Mouse (Mus musculus): ENCODE data around the gene AL732309.1. TPM values are rescaled to one million over a fixed set of nuclear protein-coding genes. Genes with fewer than 3 reads are reported as not detected.

Gene AL732309.1
- polyA plus RNA-seq, 1 experiment: not detected

DNA sequence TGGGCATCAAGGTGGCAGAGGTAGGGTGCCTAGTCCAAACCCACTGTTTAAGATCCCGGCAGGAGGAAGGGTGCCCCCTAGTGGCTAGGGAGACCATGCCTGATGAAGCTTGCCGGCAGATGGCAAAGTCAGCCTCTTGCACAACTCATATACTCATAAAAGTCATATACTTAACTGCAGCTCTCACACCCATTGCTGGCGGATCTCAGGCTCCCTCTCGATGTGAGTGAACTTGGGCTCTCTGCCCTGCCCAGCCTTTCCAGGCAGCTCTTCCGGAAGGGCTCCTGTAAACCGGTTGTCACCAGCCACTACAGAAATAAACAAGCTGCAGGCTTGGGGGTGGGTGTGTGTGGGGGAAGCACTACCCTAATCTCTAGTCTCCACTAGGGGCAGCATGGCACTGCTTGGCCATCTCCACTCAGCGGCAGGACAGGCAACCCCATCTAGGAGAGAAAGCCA is 18.2 kb downstream of the AL732309.1 start:
- peak overlapping the region; percentile 46 for H3K4me3 ChIP-seq (ENCODE audit: low read depth, low read length)
- H3K27me3 ChIP-seq (ENCODE audit: control insufficient read depth, insufficient read depth, low read length, poor library complexity, severe bottlenecking): no peaks in the 10 kb centered on the region
- TF ChIP-seq POLR2A (IDR thresholded peaks at IDR 0.05; ENCODE audit: insufficient read depth, low read length): peak; percentile 22
- peak; percentile 89 for TF ChIP-seq CTCF (IDR thresholded peaks at IDR 0.05; ENCODE audit: low read depth, low read length)
- TF ChIP-seq EP300 (IDR thresholded peaks at IDR 0.05; ENCODE audit: insufficient read depth, low read depth, low read length): peak; percentile 56; the same call in 1 of the 2 replicates
- H3K36me3 ChIP-seq (ENCODE audit: control insufficient read depth, insufficient read depth, low read length, poor library complexity, severe bottlenecking): peaks cover 5% of the 10 kb centered on the region
- peak overlapping the region; percentile 19 for H3K9ac ChIP-seq (ENCODE audit: low read depth, poor library complexity, severe bottlenecking)
- no peaks in the 10 kb centered on the region for H3K4me1 ChIP-seq (ENCODE audit: control insufficient read depth, insufficient read depth, low read length)
- H3K27ac ChIP-seq (ENCODE audit: insufficient read depth, low read length): peak overlapping the region; percentile 64
- no peaks in the 10 kb centered on the region for H3K9me3 ChIP-seq (replicated peaks; ENCODE audit: control insufficient read depth, insufficient read depth, low read length, poor library complexity, severe bottlenecking)

DNA sequence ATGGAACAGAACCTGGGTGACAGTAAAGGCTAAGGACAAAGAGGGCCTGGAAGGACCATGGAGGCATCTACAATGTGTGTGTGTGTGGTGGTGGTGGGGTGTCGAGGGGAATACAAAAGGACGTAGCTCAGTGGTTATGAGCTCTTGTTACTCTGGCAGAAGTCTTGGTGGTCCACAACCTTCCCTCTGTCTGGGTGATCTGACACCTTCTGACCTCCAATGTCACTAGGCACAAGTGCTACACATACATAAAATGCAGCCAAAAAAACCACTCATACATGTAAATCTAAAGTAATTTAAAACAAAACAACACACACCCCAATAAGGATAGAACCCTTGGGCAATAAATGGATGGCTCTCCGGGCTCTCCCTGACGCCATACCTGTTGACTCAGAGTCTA is 19.3 kb downstream of the AL732309.1 start:
- no peak overlapping the region for H3K9ac ChIP-seq (ENCODE audit: low read depth, poor library complexity, severe bottlenecking)
- no peaks in the 10 kb centered on the region for H3K4me1 ChIP-seq (ENCODE audit: control insufficient read depth, insufficient read depth, low read length)
- H3K36me3 ChIP-seq (ENCODE audit: control insufficient read depth, insufficient read depth, low read length, poor library complexity, severe bottlenecking): peaks cover 9% of the 10 kb centered on the region
- H3K27ac ChIP-seq (ENCODE audit: insufficient read depth, low read length): no peak overlapping the region
- H3K4me3 ChIP-seq (ENCODE audit: low read depth, low read length): no peak overlapping the region
- no peak for TF ChIP-seq CTCF (IDR thresholded peaks at IDR 0.05; ENCODE audit: low read depth, low read length)
- no peaks in the 10 kb centered on the region for H3K27me3 ChIP-seq (ENCODE audit: control insufficient read depth, insufficient read depth, low read length, poor library complexity, severe bottlenecking)
- no peaks in the 10 kb centered on the region for H3K9me3 ChIP-seq (replicated peaks; ENCODE audit: control insufficient read depth, insufficient read depth, low read length, poor library complexity, severe bottlenecking)

DNA sequence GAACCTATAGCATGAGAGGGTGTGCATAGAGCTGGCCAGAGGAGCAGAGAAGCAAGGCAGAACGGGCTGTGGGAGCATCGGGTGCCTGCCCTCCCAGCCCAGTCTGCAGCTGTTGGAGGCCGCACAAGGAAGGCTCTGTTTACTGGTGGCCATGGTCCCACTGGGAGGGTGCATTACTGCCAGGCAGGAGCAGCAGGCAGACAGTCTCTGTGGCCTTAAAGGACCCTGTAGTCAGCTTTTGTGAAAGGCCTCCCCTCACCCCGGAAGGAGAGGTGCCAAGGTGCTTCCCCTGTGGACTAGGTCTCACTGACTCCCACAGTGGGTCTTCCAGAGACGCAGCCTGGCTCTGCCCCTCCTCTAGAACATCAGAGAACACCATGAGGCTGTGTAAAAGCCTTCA is 19.8 kb downstream of the AL732309.1 start:
- Histone ChIP-seq H3K4me1 (ENCODE audit: control insufficient read depth, insufficient read depth, low read length) (no peaks in the 10 kb centered on the region), H3K9me3 (replicated peaks; ENCODE audit: control insufficient read depth, insufficient read depth, low read length, poor library complexity, severe bottlenecking) (no peaks in the 10 kb centered on the region), H3K4me3 (ENCODE audit: low read depth, low read length) (no peak overlapping the region), H3K27ac (ENCODE audit: insufficient read depth, low read length) (no peak overlapping the region), H3K36me3 (ENCODE audit: control insufficient read depth, insufficient read depth, low read length, poor library complexity, severe bottlenecking) (peaks cover 10% of the 10 kb centered on the region), H3K9ac (ENCODE audit: low read depth, poor library complexity, severe bottlenecking) (no peak overlapping the region), H3K27me3 (ENCODE audit: control insufficient read depth, insufficient read depth, low read length, poor library complexity, severe bottlenecking) (no peaks in the 10 kb centered on the region)
- no peak for TF ChIP-seq POLR2A (IDR thresholded peaks at IDR 0.05; ENCODE audit: insufficient read depth, low read length)
- no peak for TF ChIP-seq EP300 (IDR thresholded peaks at IDR 0.05; ENCODE audit: insufficient read depth, low read depth, low read length)
- TF ChIP-seq CTCF (IDR thresholded peaks at IDR 0.05; ENCODE audit: low read depth, low read length): no peak

DNA sequence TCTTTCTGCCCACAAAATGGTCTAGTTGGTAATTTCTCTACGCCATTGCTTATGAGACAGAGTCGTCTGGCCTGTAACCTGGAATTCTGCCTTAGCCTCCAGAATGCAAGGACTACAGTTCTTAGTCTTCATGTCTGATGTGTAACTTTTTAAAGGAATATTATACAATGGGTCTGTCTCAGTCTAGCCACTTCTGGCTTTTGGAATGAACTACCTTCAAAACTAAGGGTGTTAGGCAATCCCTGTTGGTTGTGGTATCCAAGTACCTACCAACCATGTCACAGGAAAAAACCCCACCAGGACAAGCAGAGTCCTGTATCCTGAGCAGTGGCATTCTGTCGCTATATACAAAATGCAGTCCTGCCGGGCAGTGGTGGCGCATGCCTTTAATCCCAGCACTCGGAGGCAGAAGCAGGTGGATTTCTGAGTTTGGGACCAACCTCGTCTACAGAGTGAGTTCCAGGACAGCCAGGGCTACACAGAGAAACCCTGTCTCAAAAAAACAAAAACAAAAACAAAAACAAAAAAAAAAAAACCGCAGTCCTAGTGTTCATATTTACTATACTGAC is 20.8 kb downstream of the AL732309.1 start:
- peak overlapping the region; percentile 76 for H3K9ac ChIP-seq (ENCODE audit: low read depth, poor library complexity, severe bottlenecking)
- H3K4me3 ChIP-seq (ENCODE audit: low read depth, low read length): no peak overlapping the region
- H3K27me3 ChIP-seq (ENCODE audit: control insufficient read depth, insufficient read depth, low read length, poor library complexity, severe bottlenecking): no peaks in the 10 kb centered on the region
- no peaks in the 10 kb centered on the region for H3K9me3 ChIP-seq (replicated peaks; ENCODE audit: control insufficient read depth, insufficient read depth, low read length, poor library complexity, severe bottlenecking)
- peak overlapping the region; percentile 98 for H3K27ac ChIP-seq (ENCODE audit: insufficient read depth, low read length)
- no peaks in the 10 kb centered on the region for H3K4me1 ChIP-seq (ENCODE audit: control insufficient read depth, insufficient read depth, low read length)
- TF ChIP-seq CTCF (IDR thresholded peaks at IDR 0.05; ENCODE audit: low read depth, low read length) (no peak), EP300 (IDR thresholded peaks at IDR 0.05; ENCODE audit: insufficient read depth, low read depth, low read length) (no peak), POLR2A (IDR thresholded peaks at IDR 0.05; ENCODE audit: insufficient read depth, low read length) (no peak)
- H3K36me3 ChIP-seq (ENCODE audit: control insufficient read depth, insufficient read depth, low read length, poor library complexity, severe bottlenecking): peaks cover 14% of the 10 kb centered on the region

DNA sequence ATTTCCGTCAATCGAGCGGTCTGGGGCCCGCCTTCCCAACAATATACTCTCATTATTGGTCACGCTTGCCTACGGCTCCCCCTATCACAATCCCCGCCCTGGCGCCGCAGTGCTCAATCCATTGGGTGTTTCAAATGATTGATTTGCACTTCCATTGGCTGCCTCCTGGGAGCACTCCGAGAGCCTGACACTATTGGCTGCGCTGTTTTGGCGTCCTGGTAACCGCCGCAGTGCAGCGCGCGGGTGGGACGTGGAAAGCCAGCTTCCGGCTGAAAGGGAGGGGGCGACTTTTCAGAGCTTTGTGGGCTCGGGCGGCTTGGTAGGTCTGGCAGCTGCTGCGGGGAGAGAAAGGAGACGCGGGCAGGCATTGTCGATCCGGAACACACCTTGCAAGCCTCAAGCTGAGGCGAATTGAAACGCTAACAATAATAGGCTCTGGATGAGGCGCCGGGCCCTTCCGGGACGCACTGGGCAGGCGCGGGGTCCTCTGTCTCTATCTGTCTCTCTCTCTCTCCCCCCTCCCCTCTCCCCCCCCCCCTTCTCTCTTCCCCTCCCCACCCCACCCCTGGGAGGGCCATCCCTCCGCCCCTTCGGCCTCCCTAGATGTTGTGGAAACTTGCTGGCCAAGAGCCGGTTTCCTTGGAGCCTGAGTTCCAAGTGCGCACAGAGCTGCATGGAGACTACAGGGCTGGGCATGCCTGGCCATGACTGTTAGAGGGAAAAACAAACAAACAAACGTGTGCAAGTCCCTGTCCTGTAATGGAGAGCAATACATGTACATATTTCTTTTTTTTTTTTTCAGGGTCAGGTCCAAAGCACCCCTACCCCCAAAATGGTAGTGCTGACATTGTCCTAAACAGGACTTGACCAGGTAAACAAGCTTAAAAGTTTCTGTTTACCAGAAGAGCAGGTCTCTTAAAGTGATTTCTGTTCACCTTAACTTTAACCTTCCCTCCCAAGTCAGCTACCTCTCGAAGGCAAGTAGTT is 21.6 kb downstream of the AL732309.1 start:
- Histone ChIP-seq H3K27me3 (ENCODE audit: control insufficient read depth, insufficient read depth, low read length, poor library complexity, severe bottlenecking) (no peaks in the 10 kb centered on the region), H3K4me1 (ENCODE audit: control insufficient read depth, insufficient read depth, low read length) (no peaks in the 10 kb centered on the region), H3K27ac (ENCODE audit: insufficient read depth, low read length) (peak overlapping the region; percentile 98), H3K4me3 (ENCODE audit: low read depth, low read length) (peak overlapping the region; percentile 91), H3K9ac (ENCODE audit: low read depth, poor library complexity, severe bottlenecking) (peak overlapping the region; percentile 76), H3K9me3 (replicated peaks; ENCODE audit: control insufficient read depth, insufficient read depth, low read length, poor library complexity, severe bottlenecking) (no peaks in the 10 kb centered on the region), H3K36me3 (ENCODE audit: control insufficient read depth, insufficient read depth, low read length, poor library complexity, severe bottlenecking) (peaks cover 14% of the 10 kb centered on the region)
- TF ChIP-seq EP300 (IDR thresholded peaks at IDR 0.05; ENCODE audit: insufficient read depth, low read depth, low read length) (0 out of 2 replicates have a peak, but pooled peaks have one; percentile 15), POLR2A (IDR thresholded peaks at IDR 0.05; ENCODE audit: insufficient read depth, low read length) (peak; percentile 45), CTCF (IDR thresholded peaks at IDR 0.05; ENCODE audit: low read depth, low read length) (no peak)

DNA sequence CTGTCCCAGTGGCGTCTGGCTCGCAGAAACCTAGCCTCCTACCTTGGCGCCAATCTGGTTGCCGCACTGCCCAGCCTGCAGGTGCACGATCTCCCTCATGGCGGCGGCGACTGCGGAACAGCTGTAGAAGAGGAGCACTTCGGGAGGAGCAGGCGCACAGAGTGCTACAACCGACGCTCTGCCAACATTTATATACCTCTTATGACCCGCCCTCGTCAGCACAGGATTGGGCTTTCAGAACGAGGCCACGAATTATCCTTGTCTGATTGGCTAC is 22.2 kb downstream of the AL732309.1 start, which contains the start of gene Tubb4b:
Tubb4b (minus strand) TSS at position 211 of the 274 bp plus-strand sequence.
- H3K9ac ChIP-seq (ENCODE audit: low read depth, poor library complexity, severe bottlenecking): peak within 1 kb of the TSS; percentile 85
- no peak for TF ChIP-seq CTCF (IDR thresholded peaks at IDR 0.05; ENCODE audit: low read depth, low read length)
- peak; percentile 98 for TF ChIP-seq POLR2A (IDR thresholded peaks at IDR 0.05; ENCODE audit: insufficient read depth, low read length)
- peak within 1 kb of the TSS; percentile 98 for H3K27ac ChIP-seq (ENCODE audit: insufficient read depth, low read length)
- no peaks in the 10 kb centered on the region for H3K27me3 ChIP-seq (ENCODE audit: control insufficient read depth, insufficient read depth, low read length, poor library complexity, severe bottlenecking)
- H3K36me3 ChIP-seq (ENCODE audit: control insufficient read depth, insufficient read depth, low read length, poor library complexity, severe bottlenecking): peaks cover 14% of the 10 kb centered on the region
- H3K9me3 ChIP-seq (replicated peaks; ENCODE audit: control insufficient read depth, insufficient read depth, low read length, poor library complexity, severe bottlenecking): no peaks in the 10 kb centered on the region
- no peaks in the 10 kb centered on the region for H3K4me1 ChIP-seq (ENCODE audit: control insufficient read depth, insufficient read depth, low read length)
- H3K4me3 ChIP-seq (ENCODE audit: low read depth, low read length): peak within 1 kb of the TSS; percentile 92
